Mouse (Mus musculus): ENCODE measurements around the gene 1810024B03Rik.
"Not testable (repeated sequence)": the region's sequence is repeated elsewhere in the genome, so short reads cannot be mapped to it uniquely, and the experiment has no call there.

Gene 1810024B03Rik

GRCm38 (mm10) chr2:127207547-127208451 is at the start of gene 1810024B03Rik, which contains the start of gene Snrnp200:
Gene 1810024B03Rik, minus strand, starts transcription at chr2:127208280.
Gene Snrnp200, plus strand, starts transcription at chr2:127208386.
- DNase-seq (ENCODE audit: low read depth) = peak; percentile 99

DNA sequence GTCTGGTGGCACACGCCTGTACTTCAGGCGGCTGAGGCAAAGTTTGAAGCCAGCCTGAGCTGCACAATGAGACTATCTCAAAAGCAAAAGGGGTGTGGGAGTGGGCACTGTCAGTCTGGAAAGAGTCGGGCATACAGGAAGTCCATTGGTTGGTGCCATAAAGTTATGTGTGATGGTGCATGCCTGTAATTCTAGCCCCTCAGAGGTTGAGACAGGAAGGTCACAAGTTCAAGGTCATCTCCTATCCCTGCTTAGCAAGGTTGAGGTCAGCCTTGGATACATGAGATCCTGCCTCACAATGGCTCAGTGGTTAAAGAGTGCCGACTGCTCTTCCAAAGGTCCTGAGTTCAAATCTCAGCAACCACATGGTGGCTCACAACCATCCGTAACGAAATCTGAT is 47.2 kb upstream of the 1810024B03Rik start:
- no peak for DNase-seq (ENCODE audit: low read depth)

DNA sequence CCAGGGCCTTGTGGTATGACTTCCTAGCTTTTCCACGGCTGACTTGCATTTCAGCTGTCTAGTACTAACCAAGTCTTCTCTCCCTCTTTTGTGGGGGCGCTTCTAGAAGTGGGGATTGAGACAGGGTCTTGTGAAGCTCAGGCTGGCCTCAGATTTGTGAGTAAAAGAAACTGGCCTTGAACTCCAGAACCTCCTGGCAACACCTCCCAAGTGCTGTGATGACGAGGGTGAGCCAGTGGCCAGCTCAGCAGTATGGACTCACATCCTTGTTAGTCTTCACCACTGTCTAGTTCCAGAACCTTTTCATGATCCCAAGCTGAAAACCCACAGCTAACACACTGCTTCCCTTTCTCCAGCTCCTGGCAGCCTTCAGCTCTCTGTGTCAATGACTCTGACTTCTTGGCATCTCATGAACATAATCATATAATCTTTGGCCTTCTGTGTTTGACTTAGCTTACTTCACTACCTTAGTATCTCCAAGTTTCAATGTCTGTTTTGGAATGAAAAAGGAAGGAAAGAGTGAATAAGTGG is 46.6 kb upstream of the 1810024B03Rik start:
- no peak for DNase-seq (ENCODE audit: low read depth)

GRCm38 (mm10) chr2:127252787-127253186 is 44.7 kb upstream of the 1810024B03Rik start:
- DNase-seq (ENCODE audit: low read depth) = no peak

GRCm38 (mm10) chr2:127251880-127252527 is 43.9 kb upstream of the 1810024B03Rik start:
- no peak for DNase-seq (ENCODE audit: low read depth)

GRCm38 (mm10) chr2:127251457-127251856 is 43.4 kb upstream of the 1810024B03Rik start:
- no peak for DNase-seq (ENCODE audit: low read depth)

DNA sequence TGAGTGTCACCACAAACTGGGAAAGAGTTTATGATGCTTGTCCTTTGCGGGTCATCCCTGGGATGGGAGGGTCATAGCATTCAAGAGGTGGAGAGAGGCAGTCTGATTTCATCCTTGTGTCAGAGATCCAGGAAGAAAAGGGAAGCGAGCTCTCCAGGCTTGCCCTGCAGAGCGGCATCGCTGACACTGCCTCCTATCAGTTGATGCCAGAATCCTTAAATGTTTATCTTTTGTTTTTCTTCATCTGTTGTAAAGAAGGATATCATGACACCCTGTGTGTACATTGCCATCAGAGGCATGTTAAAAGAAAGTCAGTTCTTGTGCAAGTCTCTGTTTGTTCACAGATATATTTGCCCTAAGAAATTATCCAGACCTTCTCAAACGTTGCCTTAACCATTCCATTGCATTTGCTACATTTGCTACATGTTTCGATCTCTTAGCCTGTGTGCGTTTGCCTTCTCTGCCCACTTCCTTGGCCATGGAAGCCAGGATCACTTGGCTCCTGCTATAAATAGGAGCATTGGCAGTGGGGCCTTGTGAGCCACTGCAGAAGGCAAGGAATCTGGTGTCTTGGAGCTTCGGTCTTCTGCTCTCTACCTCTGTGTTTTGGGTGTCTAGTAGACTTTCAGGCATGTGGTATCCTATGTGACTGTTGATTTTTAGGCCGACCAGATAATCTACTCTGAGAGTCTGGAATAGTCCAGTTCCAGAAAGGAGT is 42.4 kb upstream of the 1810024B03Rik start:
- DNase-seq (ENCODE audit: low read depth) = no peak

DNA sequence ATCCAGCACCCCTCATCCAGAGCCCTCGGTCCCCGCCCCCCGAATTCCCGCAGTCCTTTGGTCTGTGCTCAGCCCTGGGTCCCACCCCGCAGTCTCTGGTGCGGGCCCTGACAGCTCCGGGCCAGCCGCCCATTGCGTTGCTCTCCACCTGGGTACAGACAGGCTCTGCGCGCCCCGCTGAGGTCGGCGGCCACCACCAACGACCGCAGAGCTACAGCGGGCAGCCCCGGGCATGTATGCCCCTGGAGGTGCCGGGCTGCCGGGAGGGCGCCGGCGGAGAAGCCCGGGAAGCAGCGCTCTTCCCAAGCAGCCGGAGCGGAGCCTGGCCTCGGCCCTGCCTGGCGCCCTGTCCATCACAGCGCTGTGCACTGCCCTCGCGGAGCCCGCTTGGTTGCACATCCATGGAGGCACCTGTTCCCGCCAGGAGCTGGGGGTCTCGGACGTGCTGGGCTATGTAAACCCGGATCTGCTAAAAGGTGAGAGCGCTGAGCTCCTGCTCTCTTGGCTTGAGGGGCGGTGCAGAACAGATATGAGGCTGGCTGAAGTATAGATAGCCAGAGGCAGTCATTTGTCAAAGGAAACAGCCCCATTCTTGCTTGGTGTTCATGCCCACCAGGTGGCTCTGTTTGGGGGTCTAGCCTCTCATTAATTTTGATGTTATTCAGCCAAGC is 40.4 kb upstream of the 1810024B03Rik start:
- peak; percentile 46 for DNase-seq (ENCODE audit: low read depth)

- DNase-seq (ENCODE audit: low read depth) = peak; percentile 99
These were observed 39.7 kb upstream of the 1810024B03Rik start, which contains the start of the genes Ciao1 and Tmem127 for GRCm38 (mm10) chr2:127247592-127248333. Gene Ciao1, minus strand, starts transcription at chr2:127247816. Gene Tmem127, plus strand, starts transcription at chr2:127247908.

GRCm38 (mm10) chr2:127240065-127240464 is 32.0 kb upstream of the 1810024B03Rik start:
- no peak for DNase-seq (ENCODE audit: low read depth)

DNA sequence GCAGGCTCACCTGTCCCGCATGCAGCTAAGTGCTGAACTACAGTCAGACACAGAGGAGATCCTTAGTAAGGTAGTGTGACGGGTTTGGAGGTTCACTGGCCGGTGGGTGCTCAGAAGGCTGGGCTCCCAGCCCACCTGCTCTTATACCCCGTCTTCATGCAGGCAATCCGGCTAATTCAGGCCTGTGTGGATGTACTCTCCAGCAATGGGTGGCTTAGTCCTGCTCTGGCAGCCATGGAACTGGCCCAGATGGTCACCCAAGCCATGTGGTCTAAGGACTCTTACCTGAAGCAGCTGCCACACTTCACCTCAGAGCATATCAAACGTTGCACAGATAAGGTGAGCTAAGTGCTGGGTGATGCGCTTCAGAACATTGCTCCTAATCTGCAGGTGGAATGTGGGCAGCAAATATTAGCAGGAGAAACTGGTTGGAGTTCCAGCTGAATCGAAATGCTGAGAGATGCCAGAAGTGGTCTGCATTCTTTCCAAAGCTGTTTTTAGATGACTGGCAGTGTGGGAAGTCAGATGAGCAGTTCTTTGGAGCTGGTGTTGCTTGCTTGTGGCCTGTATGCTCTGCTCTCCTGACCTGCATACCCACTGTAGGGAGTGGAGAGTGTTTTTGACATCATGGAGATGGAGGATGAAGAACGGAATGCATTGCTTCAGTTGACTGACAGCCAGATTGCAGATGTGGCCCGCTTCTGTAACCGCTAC is 30.0 kb upstream of the 1810024B03Rik start:
- DNase-seq (ENCODE audit: low read depth) = no peak

DNA sequence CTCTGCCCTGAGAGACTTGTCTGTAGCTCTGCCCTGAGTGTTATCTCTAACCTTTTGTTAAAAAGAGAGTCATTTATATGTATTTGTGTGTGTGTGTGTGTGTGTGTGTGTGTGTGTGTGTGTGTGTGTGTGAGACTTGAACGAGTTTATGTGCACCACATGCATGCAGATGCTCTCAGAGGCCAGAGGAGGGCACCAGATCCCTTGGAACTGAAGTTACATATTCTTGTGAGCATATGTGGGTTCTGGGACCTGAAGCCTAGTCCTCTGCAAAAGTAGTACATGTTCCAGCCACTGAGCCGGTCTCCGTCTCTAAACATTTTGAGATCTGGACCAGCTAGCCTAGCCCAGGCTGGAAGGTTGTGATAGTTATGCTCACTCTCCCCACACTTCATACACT is 17.2 kb upstream of the 1810024B03Rik start:
- peak; percentile 18 for DNase-seq (ENCODE audit: low read depth)

DNA sequence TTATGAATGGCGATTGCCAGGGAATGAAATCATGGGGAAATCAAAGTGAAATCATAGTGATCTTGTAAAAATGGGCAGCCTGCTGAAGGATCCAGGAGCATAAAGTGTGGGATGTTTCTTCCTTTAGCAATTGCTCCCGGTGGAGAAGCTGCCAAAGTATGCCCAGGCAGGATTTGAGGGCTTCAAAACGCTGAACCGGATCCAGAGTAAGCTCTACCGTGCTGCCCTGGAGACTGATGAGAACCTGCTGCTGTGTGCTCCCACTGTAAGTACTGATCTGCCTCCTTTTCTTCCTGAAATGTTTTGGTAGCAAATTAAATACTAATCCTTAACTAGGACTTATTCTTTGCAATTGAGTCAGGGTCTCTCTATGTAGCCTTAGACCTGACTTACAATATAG is 9.7 kb upstream of the 1810024B03Rik start:
- DNase-seq (ENCODE audit: low read depth) = no peak

DNA sequence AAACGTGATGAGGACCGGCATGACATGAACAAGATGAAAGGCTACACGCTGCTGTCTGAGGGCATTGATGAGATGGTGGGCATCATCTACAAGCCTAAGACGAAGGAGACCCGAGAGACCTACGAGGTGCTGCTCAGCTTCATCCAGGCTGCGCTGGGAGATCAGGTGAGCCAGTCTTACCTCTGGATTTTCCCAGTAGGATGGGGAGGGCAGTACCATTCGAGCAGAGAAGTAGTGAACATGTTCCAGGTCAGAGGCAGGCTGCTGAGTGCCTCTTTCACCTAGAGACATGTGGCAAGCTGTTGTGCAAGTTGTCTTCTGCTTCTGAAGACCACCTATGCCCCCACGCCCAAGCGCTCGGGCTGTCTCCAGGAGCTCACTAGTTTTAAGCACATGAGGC is 2.6 kb upstream of the 1810024B03Rik start:
- DNase-seq (ENCODE audit: low read depth) = no peak

- DNase-seq (ENCODE audit: low read depth) = no peak
These were observed 331 bp upstream of the 1810024B03Rik start for GRCm38 (mm10) chr2:127208452-127208769.

- DNase-seq (ENCODE audit: low read depth) = no peak
These were observed 1.2 kb downstream of the 1810024B03Rik start for GRCm38 (mm10) chr2:127206916-127207315.

- not testable (repeated sequence) for DNase-seq (ENCODE audit: low read depth)
These were observed 2.1 kb downstream of the 1810024B03Rik start for GRCm38 (mm10) chr2:127205936-127206335.

DNA sequence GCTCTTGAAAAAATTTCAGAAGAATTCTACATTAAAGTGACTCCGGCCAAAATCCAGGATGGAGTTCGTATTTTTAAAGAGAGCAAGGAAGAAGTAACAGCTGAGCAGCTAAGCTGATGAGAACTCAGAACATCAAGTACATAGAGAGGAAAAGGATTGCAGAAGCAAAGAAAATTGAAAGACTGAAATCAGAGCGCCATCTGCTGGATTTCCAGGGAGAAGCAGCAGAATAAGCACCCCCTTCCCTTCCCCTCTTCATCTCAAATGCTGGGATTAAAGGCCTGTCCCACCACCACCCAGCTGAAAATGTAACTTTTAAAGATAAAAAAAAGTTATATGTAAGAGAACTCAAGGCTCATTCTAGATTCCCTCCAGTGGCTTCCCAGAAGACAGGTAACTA is 3.1 kb downstream of the 1810024B03Rik start:
- peak; percentile 87 for DNase-seq (ENCODE audit: low read depth)

DNA sequence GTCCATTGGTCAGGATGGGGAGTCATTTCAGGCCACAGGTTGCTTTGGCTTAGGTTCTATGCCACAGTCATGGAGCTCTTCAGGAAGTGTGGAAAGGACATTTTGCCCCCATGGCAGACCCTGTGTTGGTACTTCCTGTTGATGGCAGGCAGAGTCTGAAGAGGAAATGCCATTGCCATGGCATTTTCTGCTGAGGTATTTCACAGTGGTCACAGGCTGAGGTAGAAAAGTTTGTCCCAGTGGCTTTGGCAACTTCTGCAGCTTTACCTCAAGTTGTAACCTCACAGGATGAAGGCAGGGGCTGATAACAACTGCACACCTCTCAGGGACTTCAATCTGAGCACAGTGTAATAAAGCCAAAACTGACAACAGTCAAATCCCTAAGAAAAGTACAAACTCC is 18.5 kb downstream of the 1810024B03Rik start:
- DNase-seq (ENCODE audit: low read depth) = no peak

Measured in induced T-regulatory cell, adult 2 months (primary cell).